ENCODE assay signal across 16 mouse cellular contexts in genomic region chr11:88605771-88606170, GRCm38 (mm10).
DNase-seq lines count a peak whose midpoint lies in the region; ATAC-seq and TF ChIP-seq lines count a peak whose summit lies in the region.
"Had no signal": no experiment of that assay in that cellular context is flagged by ENCODE, and none has a peak within 500 bp of the region (broad histone marks: within the 10 kb centered on the region; RNA-seq: fewer than 3 reads in every experiment).

No protein-coding gene starts in this region.

- no peak for DNase-seq in heart, adult 18-20 months
- DNase-seq in liver (peak; percentile 28), MEL (ENCODE audit: low read depth, low spot score) (no peak)
- no peak for DNase-seq in liver, embryonic 11.5 days (ENCODE audit: low spot score)
- no peak for DNase-seq in lung, postnatal 36 days
- DNase-seq: kidney, adult 11 months; kidney, postnatal 4 days; spleen, adult 18-20 months; thymus, postnatal 4 days had no signal

- TF ChIP-seq RAD21 in MEL (IDR thresholded peaks at IDR 0.05; ENCODE audit: low read depth, low read length), result no peak

- 0 out of 2 replicates have a peak overlapping the region, but pooled peaks have one; percentile 51 for H3K27ac ChIP-seq in heart, embryonic 11.5 days (ENCODE audit: low read depth, low read length)
- no peak overlapping the region for H3K27ac ChIP-seq in liver, embryonic 12.5 days
- H3K27ac ChIP-seq in MEL (ENCODE audit: control insufficient read depth, low read depth, low read length), result peak overlapping the region; percentile 76; the same call in 1 of the 2 replicates
- H3K27ac ChIP-seq in liver, embryonic 11.5 days (ENCODE audit: low read depth, low read length), result no peak overlapping the region
- H3K27ac ChIP-seq: lung, embryonic 15.5 days had no signal

- H3K4me1 ChIP-seq in heart, embryonic 11.5 days (ENCODE audit: control insufficient read depth, insufficient read depth, low read length), result peaks cover 79% of the 10 kb centered on the region
- H3K4me1 ChIP-seq in liver, embryonic 12.5 days, result peaks cover 90% of the 10 kb centered on the region
- H3K4me1 ChIP-seq in MEL (ENCODE audit: control insufficient read depth in 1 of 2, insufficient read depth in 2 of 2, low read length in 2 of 2), result peaks cover 40 to 84% of the 10 kb centered on the region in 2 experiments
- peaks cover 84% of the 10 kb centered on the region for H3K4me1 ChIP-seq in liver, embryonic 11.5 days (replicated peaks; ENCODE audit: control insufficient read depth, insufficient read depth, low read length)

- H3K9me3 ChIP-seq in heart, embryonic 11.5 days (replicated peaks; ENCODE audit: control insufficient read depth, low read length), result no peaks in the 10 kb centered on the region
- H3K9me3 ChIP-seq in liver, embryonic 12.5 days (replicated peaks), result no peaks in the 10 kb centered on the region
- H3K9me3 ChIP-seq in MEL (replicated peaks; ENCODE audit: insufficient read depth, low read length), result no peaks in the 10 kb centered on the region
- no peaks in the 10 kb centered on the region for H3K9me3 ChIP-seq in liver, embryonic 11.5 days (ENCODE audit: control insufficient read depth, low read length)
- H3K9me3 ChIP-seq: lung, embryonic 15.5 days; megakaryocyte, embryonic 14.5 days had no signal

- H3K36me3 ChIP-seq in heart, embryonic 11.5 days (ENCODE audit: control insufficient read depth, insufficient read depth, low read length), result peaks cover 6% of the 10 kb centered on the region; the same call in 1 of the 2 replicates
- peaks cover 19% of the 10 kb centered on the region for H3K36me3 ChIP-seq in liver, embryonic 12.5 days
- peaks cover 0 to 73% of the 10 kb centered on the region in 2 experiments; a peak in 2 of 4 replicates for H3K36me3 ChIP-seq in MEL (ENCODE audit: control insufficient read depth in 1 of 2, insufficient read depth in 2 of 2, low read length in 2 of 2)
- H3K36me3 ChIP-seq in liver, embryonic 11.5 days (ENCODE audit: control insufficient read depth, insufficient read depth, low read length), result no peaks in the 10 kb centered on the region
- H3K36me3 ChIP-seq: lung, embryonic 15.5 days had no signal

- no peak for TF ChIP-seq CTCF in MEL (IDR thresholded peaks at IDR 0.05 in 2 of 3, conservative IDR thresholded peaks at IDR 0.05 in 1 of 3; ENCODE audit: control insufficient read depth in 1 of 3, insufficient read depth in 1 of 3, low read depth in 2 of 3, low read length in 3 of 3, poor library complexity in 1 of 3, severe bottlenecking in 1 of 3)

- no peak overlapping the region for H3K9ac ChIP-seq in heart, embryonic 11.5 days (ENCODE audit: low read depth, low read length)
- no peak overlapping the region for H3K9ac ChIP-seq in liver, embryonic 12.5 days
- H3K9ac ChIP-seq in MEL (ENCODE audit: control insufficient read depth, low read depth, low read length, poor library complexity, severe bottlenecking), result no peak overlapping the region
- H3K9ac ChIP-seq in liver, embryonic 11.5 days (ENCODE audit: low read depth, low read length), result no peak overlapping the region
- H3K9ac ChIP-seq: lung, embryonic 15.5 days had no signal

- no peak overlapping the region for H3K4me2 ChIP-seq in heart, embryonic 11.5 days
- H3K4me2 ChIP-seq in liver, embryonic 12.5 days, result no peak overlapping the region; the same call in 1 of the 2 replicates
- H3K4me2 ChIP-seq in liver, embryonic 11.5 days, result peak overlapping the region; percentile 39
- H3K4me2 ChIP-seq: lung, embryonic 15.5 days had no signal

- ATAC-seq in heart, embryonic 11.5 days (replicated peaks; ENCODE audit: insufficient number of reproducible peaks, low FRiP score, low TSS enrichment), result no peak
- no peak for ATAC-seq in liver, embryonic 12.5 days
- peak; percentile 47; the same call in 1 of the 2 replicates for ATAC-seq in liver, embryonic 11.5 days (replicated peaks; ENCODE audit: low FRiP score)
- no peak for ATAC-seq in megakaryocyte progenitor cell, adult 5-6 weeks (replicated peaks; ENCODE audit: poor library complexity)
- ATAC-seq: CD4-positive, CD25-positive, alpha-beta regulatory T cell, adult 4 months; Patski had no signal

- no peak for TF ChIP-seq EP300 in MEL (IDR thresholded peaks at IDR 0.05; ENCODE audit: low read depth in 1 of 2, low read length in 2 of 2)

- no peaks in the 10 kb centered on the region for H3K79me2 ChIP-seq in MEL (ENCODE audit: control insufficient read depth, insufficient read depth, low read length, poor library complexity)

- WGBS in heart, embryonic 11.5 days (ENCODE audit: insufficient replicate concordance), result 63% methylated on average over 6 of the region's 6 CpGs
- 29% methylated on average over 6 of the region's 6 CpGs for WGBS in liver, embryonic 12.5 days (ENCODE audit: insufficient replicate concordance)
- WGBS in liver, embryonic 11.5 days, result 43% methylated on average over 6 of the region's 6 CpGs

- no peak overlapping the region for H3K4me3 ChIP-seq in heart, embryonic 11.5 days (ENCODE audit: low read depth, low read length)
- H3K4me3 ChIP-seq in liver, embryonic 12.5 days, result no peak overlapping the region
- no peak overlapping the region for H3K4me3 ChIP-seq in MEL (ENCODE audit: control insufficient read depth in 1 of 2, insufficient read depth in 1 of 2, low read depth in 2 of 2, low read length in 2 of 2)
- no peak overlapping the region for H3K4me3 ChIP-seq in liver, embryonic 11.5 days (ENCODE audit: low read depth, low read length)
- H3K4me3 ChIP-seq: lung, embryonic 15.5 days had no signal

- TF ChIP-seq POLR2A in MEL (IDR thresholded peaks at IDR 0.05; ENCODE audit: control insufficient read depth in 1 of 2, insufficient read depth in 1 of 2, low read depth in 1 of 2, low read length in 2 of 2, poor library complexity in 1 of 2), result no peak

- H3K27me3 ChIP-seq in heart, embryonic 11.5 days (ENCODE audit: control insufficient read depth, insufficient read depth, low read length), result no peaks in the 10 kb centered on the region
- no peaks in the 10 kb centered on the region for H3K27me3 ChIP-seq in liver, embryonic 12.5 days (replicated peaks)
- H3K27me3 ChIP-seq in MEL (ENCODE audit: control insufficient read depth in 1 of 2, insufficient read depth in 2 of 2, low read length in 2 of 2), result no peaks in the 10 kb centered on the region
- no peaks in the 10 kb centered on the region for H3K27me3 ChIP-seq in liver, embryonic 11.5 days (replicated peaks; ENCODE audit: control insufficient read depth, insufficient read depth, low read length)
- H3K27me3 ChIP-seq: lung, embryonic 15.5 days; megakaryocyte, embryonic 14.5 days; Patski had no signal

TF ChIP-seq in MEL, 35 proteins besides CTCF, POLR2A, EP300 and RAD21:
- TF ChIP-seq ELF1 (IDR thresholded peaks at IDR 0.05; ENCODE audit: low read depth, low read length) (no peak), E2F4 (IDR thresholded peaks at IDR 0.05; ENCODE audit: borderline replicate concordance, low read depth, low read length) (no peak), HCFC1 (IDR thresholded peaks at IDR 0.05; ENCODE audit: low read depth, low read length) (no peak), ZC3H11A (IDR thresholded peaks at IDR 0.05; ENCODE audit: low read depth, low read length) (no peak), POLR2AphosphoS5 (IDR thresholded peaks at IDR 0.05; ENCODE audit: borderline replicate concordance, low read depth, low read length) (no peak), MYC (IDR thresholded peaks at IDR 0.05; ENCODE audit: low read depth, low read length) (no peak), SMC3 (IDR thresholded peaks at IDR 0.05; ENCODE audit: low read depth, low read length) (no peak), MAZ (IDR thresholded peaks at IDR 0.05; ENCODE audit: low read depth, low read length) (no peak), SIN3A (IDR thresholded peaks at IDR 0.05; ENCODE audit: low read length) (no peak), TCF12 (IDR thresholded peaks at IDR 0.05; ENCODE audit: low read depth, low read length) (no peak), MYB (IDR thresholded peaks at IDR 0.05; ENCODE audit: low read depth, low read length) (no peak), MAFK (IDR thresholded peaks at IDR 0.05; ENCODE audit: borderline replicate concordance, low read depth, low read length) (no peak), KAT2A (conservative IDR thresholded peaks at IDR 0.05; ENCODE audit: low read depth, low read length) (no peak), TAL1 (IDR thresholded peaks at IDR 0.05; ENCODE audit: low read length) (no peak), JUND (IDR thresholded peaks at IDR 0.05; ENCODE audit: low read depth, low read length) (no peak), USF2 (IDR thresholded peaks at IDR 0.05; ENCODE audit: borderline replicate concordance in 1 of 2, insufficient read depth in 1 of 2, low read depth in 1 of 2, low read length in 2 of 2) (no peak), ZKSCAN1 (IDR thresholded peaks at IDR 0.05; ENCODE audit: low read depth, low read length) (no peak), NRF1 (IDR thresholded peaks at IDR 0.05; ENCODE audit: insufficient read depth, low read depth, low read length, poor library complexity, severe bottlenecking) (no peak)
TF ChIP-seq in MEL: peak in this region for 0.

Comparison
In these comparisons a context has a peak if more than half of its experiments do, and no peak if none do; other contexts are left out.
1. H3K27ac ChIP-seq: peak in heart, embryonic 11.5 days (single experiment) and MEL (single experiment); none in liver, embryonic 12.5 days (single experiment) and liver, embryonic 11.5 days (single experiment).